Mouse (Mus musculus): ENCODE results near the gene Gm37596.
"Not testable (repeated sequence)": the region's sequence is repeated elsewhere in the genome, so short reads cannot be mapped to it uniquely, and the experiment has no call there.

The Gm37596 gene

DNA sequence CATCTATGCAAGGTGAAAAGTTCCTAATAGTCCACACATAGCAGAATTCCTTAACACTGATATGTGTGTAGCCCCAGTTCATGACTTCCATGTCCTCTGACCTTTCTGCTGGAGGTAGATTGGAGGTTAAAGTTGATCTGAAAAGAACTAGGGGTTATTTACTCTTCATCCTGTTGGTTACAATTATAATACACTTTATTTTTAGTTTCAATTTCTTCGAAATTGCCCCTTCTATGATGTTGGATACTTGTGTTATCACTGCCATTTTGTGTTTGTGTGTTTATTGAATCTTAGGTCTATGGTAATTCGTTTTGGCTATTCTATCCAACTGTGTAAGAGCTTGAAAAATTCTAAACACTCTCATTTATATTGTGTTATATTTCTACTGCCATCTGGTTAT is at the start of gene Gm37596:
Gene Gm37596, minus strand, starts transcription at position 101 of the 400 bp plus-strand sequence.
- not testable (repeated sequence) for DNase-seq

DNA sequence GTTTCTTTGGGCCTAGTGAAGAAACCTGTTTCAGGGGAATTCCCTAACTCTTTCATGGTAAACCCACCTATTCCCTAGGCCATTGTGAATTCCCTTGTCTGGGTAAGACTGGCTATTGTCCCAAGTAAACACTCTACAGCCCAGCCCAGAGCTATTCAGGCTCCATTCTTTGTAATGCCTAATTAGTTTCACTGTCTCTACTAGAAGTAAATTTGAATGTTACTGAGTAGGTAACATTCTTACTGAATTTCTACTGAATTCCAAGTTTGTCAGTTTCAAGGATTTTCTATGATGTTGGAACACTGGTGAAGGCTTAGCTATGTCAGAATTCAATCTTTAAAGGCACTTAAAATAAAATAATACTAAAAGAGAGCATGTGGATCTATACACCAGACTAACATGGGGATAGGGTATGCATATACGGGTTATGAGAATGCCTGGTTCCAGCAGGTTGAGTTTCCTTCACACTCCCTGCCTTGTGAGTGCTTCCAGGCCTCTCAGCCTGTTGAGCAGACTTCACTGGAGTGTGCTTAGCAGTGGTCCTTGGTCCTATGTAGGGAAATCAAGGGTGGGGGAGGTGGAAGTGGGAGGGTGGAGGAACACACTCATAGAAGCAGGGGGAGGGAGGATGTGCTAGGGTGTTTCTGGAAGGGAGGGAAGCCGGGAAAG is 16.2 kb upstream of the Gm37596 start:
- not testable (repeated sequence) for DNase-seq

DNA sequence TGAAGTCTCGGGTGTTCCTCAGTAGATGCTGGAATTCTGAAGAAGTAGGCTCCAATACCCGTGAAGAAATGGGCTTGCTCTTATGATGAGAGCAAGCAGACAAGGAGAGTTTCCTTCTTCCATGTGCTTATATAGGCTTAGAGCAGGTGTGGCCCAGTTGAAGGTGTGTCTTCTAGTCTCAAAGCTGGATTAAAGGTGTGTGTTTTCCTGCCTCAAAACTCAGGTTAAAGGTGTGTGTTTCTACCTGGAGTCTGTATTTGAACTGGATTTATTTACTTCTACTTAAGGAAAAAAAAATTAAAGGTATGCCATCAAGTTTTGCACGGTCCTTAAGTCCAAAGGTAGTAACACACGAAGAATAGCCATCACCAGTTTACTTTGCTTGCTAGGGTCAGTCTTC is 16.7 kb downstream of the Gm37596 start, which contains the start of gene Tdpoz1:
Gene Tdpoz1, minus strand, starts transcription at position 101 of the 400 bp plus-strand sequence.
- not testable (repeated sequence) for DNase-seq

GRCm38 (mm10) chr3:93670805-93671503 is 21.9 kb downstream of the Gm37596 start:
- not testable (repeated sequence) for DNase-seq

- no peak for DNase-seq
Observed at GRCm38 (mm10) chr3:93654260-93654659, 38.6 kb downstream of the Gm37596 start.

GRCm38 (mm10) chr3:93652586-93652985 is 40.3 kb downstream of the Gm37596 start, which contains the start of gene Tdpoz2:
TSS of gene Tdpoz2 (minus strand) at chr3:93652686.
- no peak for DNase-seq

Data from heart, adult 11 months (tissue).